Mouse (Mus musculus) CD8-positive naive resting alpha-beta T cell, adult 57 days (primary cell): ENCODE data around the gene Prl8a2. TPM values are rescaled to one million over a fixed set of nuclear protein-coding genes. Genes with fewer than 3 reads are reported as not detected.

ENCODE experiments used
- total RNA-seq: library from RNA; stranded (reverse); gene quantifications from one replicate; pipeline ENCODE4 v1.2.4, GENCODE M21; 2023

The Prl8a2 gene
- not detected for total RNA-seq

DNA sequence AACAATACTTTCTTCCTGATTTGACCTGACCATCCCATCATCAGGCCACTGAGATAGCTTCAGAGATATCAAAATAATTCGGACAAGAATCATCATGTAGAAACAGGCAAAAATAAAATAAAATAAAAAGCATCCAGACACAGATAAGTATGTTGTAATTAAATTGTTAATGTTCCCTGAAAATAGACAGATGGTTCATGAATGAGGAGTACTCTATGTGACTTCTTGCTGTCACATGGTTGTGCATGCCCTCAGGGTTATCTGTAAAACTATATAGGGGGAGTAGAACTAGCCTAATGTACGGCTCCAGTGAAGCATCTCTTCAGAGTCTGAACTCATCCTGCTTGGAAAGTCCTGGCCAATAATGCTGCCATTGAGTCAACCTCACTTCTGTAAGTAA, at the start of gene Prl8a2:
Gene Prl8a2 (plus strand): TSS at position 301 of the 400 bp plus-strand sequence.

DNA sequence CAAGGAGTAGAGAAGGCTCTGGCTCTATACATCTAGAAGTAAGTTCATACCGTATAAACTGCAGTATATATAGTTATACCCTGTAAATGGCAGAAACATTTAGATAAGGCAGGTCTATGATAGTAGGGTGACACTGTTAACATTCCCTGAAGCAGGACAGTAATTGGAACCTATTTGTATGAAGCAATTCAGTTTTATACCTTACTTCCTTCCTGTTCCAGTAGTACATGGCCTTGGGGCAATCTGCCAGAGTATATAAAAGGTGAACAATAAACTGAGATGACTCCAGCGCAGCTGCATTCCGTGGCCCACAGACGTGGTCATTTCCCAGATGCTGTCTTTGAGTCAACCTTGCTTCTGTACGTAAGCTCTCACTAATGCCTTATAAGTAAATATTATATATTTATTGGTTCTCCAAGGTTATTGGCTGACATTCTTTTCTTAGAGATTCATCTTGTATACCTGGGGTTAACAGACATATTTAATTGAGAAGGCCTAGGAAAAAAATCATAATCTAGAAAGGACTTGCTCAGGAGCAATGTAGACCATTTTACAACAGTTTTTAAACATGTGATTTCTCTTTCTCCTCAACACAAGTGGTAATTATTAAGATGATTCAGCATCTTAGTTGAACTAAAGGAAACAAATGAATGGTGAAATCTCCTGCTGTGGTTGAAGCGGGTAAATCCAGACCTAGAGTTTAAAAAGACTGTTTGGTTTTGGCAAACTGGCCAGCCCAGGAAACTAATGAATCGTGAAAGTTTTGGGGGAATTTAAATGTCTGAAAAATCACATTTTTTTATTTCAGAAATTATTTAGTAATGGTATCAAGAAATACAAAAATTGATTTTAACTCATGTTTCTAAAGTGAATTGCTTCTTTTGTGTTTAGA, 32.9 kb upstream of the Prl8a2 start, which contains the start of gene Prl6a1:
Gene Prl6a1 (plus strand): TSS at position 294 of the 892 bp plus-strand sequence.

DNA sequence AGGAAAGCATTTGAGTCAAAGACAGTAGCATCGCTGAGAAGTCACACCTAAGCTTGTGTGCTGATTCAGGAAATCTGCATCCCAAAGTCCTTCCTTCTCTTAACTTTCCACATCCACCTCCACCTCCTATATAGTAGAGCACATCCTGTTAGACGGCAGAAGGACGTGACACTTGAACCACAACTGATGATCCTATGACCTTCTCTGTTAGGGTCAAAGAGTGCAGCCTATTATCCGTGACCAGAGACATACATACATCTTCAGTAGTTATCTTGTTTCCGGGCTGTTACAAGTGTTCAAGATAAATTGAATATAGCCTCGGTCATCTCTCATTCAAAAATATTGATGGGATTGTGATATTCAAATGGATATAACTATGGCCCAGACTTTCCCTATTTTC, 45.3 kb downstream of the Prl8a2 start, which contains the start of gene Prl2b1:
Gene Prl2b1 (minus strand): TSS at position 101 of the 400 bp plus-strand sequence.

Other genes starting within 250 kb of the Prl8a2 start
- gene Prl3d2, start 224.0 kb upstream of the Prl8a2 start, total RNA-seq, result not detected
- not detected for gene Prl3d3, start 188.9 kb upstream of the Prl8a2 start, total RNA-seq
- gene Prl3c1, start 149.0 kb upstream of the Prl8a2 start, total RNA-seq, result not detected
- gene Prl3b1, start 103.8 kb upstream of the Prl8a2 start, total RNA-seq, result not detected
- gene Prl3a1, start 86.2 kb upstream of the Prl8a2 start, total RNA-seq, result not detected
- gene Prl6a1, start 33.0 kb upstream of the Prl8a2 start, total RNA-seq, result not detected
- not detected for gene Prl2b1, start 45.2 kb downstream of the Prl8a2 start, total RNA-seq
- gene Prl8a6, start 93.0 kb downstream of the Prl8a2 start, total RNA-seq, result not detected
- gene Prl8a8, start 167.5 kb downstream of the Prl8a2 start, total RNA-seq, result not detected
- gene Prl8a9, start 218.9 kb downstream of the Prl8a2 start, total RNA-seq, result not detected
- not detected for gene Prl8a1, start 236.5 kb downstream of the Prl8a2 start, total RNA-seq